Mouse (Mus musculus) megakaryocyte, embryonic 14.5 days (primary cell): ENCODE measurements around the gene Enpp3.

Source experiments
- FLI1 ChIP-seq: IDR thresholded peaks from 2 replicates; pipeline ENCODE4 v1.6.1; 2012; ENCODE audit warnings: low read length, inconsistent platforms, mixed read lengths
- GATA1 ChIP-seq: IDR thresholded peaks from 3 replicates; pipeline ENCODE4 v1.6.1; 2012; ENCODE audit warnings: mixed read lengths, low read length, inconsistent platforms, borderline replicate concordance

- TF ChIP-seq FLI1 (no peak), GATA1 (no peak)
Observed at GRCm38 (mm10) chr10:24805173-24805572, 37.5 kb downstream of the Enpp3 start.
